Mouse (Mus musculus): Measurements from ENCODE around the gene Duox2. TPM values are rescaled to one million over a fixed set of nuclear protein-coding genes. Genes with fewer than 3 reads are reported as not detected.
"Not testable (repeated sequence)": the region's sequence is repeated elsewhere in the genome, so short reads cannot be mapped to it uniquely, and the experiment has no call there.

The Duox2 gene
- polyA plus RNA-seq, 1 experiment from 2014 or later = 0.07 TPM

GRCm38 (mm10) chr2:122330317-122330716, 32.1 kb upstream of the Duox2 start:
- ATAC-seq (ENCODE audit: insufficient number of reproducible peaks, insufficient read depth, low FRiP score, low read depth) = not testable (repeated sequence)

DNA sequence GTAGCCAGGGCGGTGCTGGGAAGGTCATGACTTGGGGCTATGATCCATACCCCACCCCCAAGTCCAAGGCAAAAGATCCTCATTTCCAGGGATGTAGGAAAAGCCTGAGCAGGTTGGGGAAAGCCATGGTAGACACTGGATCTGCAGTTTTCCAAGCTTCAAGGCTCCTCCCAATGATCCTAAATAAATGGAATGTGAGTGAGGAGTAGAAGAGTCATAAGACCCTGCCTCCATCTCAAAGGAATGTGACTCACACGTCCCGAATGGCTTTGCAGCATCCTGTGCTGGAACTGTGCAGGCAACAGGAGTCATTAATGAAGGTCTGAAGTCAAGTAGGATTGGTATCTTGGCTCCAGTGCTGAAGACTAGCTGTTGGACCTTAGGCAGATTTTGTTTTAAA, 29.7 kb upstream of the Duox2 start:
- WGBS = 35% methylated on average over 3 of the region's 3 CpGs
- Histone ChIP-seq H3K4me3 (ENCODE audit: control insufficient read depth in 1 of 2, insufficient read depth in 1 of 2, low read depth in 1 of 2, low read length in 2 of 2) (no peak overlapping the region), H3K4me2 (ENCODE audit: low read length) (no peak overlapping the region), H3K9me3 (ENCODE audit: control insufficient read depth, low read length) (no peaks in the 10 kb centered on the region), H3K36me3 (ENCODE audit: control insufficient read depth, insufficient read depth, low read length) (no peaks in the 10 kb centered on the region), H3K9ac (ENCODE audit: low read length) (no peak overlapping the region), H3K4me1 (ENCODE audit: control insufficient read depth in 2 of 2, insufficient read depth in 2 of 2, low read length in 2 of 2) (peaks cover 0 to 8% of the 10 kb centered on the region in 2 experiments; a peak in 1 of 4 replicates), H3K27ac (replicated peaks in 1 of 2; ENCODE audit: control insufficient read depth in 1 of 2, insufficient read depth in 1 of 2, low read depth in 2 of 2, low read length in 2 of 2) (no peak overlapping the region), H3K27me3 (ENCODE audit: control insufficient read depth, insufficient read depth, low read length) (no peaks in the 10 kb centered on the region)
- no peak for ATAC-seq (ENCODE audit: insufficient number of reproducible peaks, insufficient read depth, low FRiP score, low read depth)

More at GRCm38 (mm10) chr2:122330317-122330716, 32.1 kb upstream of the Duox2 start:
- H3K4me2 ChIP-seq (ENCODE audit: low read length); H3K27ac ChIP-seq (replicated peaks in 1 of 2; ENCODE audit: control insufficient read depth in 1 of 2, insufficient read depth in 1 of 2, low read depth in 2 of 2, low read length in 2 of 2); H3K9me3 ChIP-seq (ENCODE audit: control insufficient read depth, low read length); H3K9ac ChIP-seq (ENCODE audit: low read length); H3K4me3 ChIP-seq (ENCODE audit: control insufficient read depth in 1 of 2, insufficient read depth in 1 of 2, low read depth in 1 of 2, low read length in 2 of 2); H3K4me1 ChIP-seq (ENCODE audit: control insufficient read depth in 2 of 2, insufficient read depth in 2 of 2, low read length in 2 of 2); H3K27me3 ChIP-seq (ENCODE audit: control insufficient read depth, insufficient read depth, low read length); H3K36me3 ChIP-seq (ENCODE audit: control insufficient read depth, insufficient read depth, low read length): not testable (repeated sequence)
- WGBS = 84% methylated on average over 4 of the region's 6 CpGs

- no peak for ATAC-seq (ENCODE audit: insufficient number of reproducible peaks, insufficient read depth, low FRiP score, low read depth)
- Histone ChIP-seq H3K27ac (replicated peaks in 1 of 2; ENCODE audit: control insufficient read depth in 1 of 2, insufficient read depth in 1 of 2, low read depth in 2 of 2, low read length in 2 of 2) (no peak overlapping the region), H3K27me3 (ENCODE audit: control insufficient read depth, insufficient read depth, low read length) (no peaks in the 10 kb centered on the region), H3K9me3 (ENCODE audit: control insufficient read depth, low read length) (no peaks in the 10 kb centered on the region), H3K4me2 (ENCODE audit: low read length) (no peak overlapping the region), H3K4me1 (ENCODE audit: control insufficient read depth in 2 of 2, insufficient read depth in 2 of 2, low read length in 2 of 2) (peaks cover 0 to 8% of the 10 kb centered on the region in 2 experiments; a peak in 1 of 4 replicates), H3K4me3 (ENCODE audit: control insufficient read depth in 1 of 2, insufficient read depth in 1 of 2, low read depth in 1 of 2, low read length in 2 of 2) (no peak overlapping the region), H3K36me3 (ENCODE audit: control insufficient read depth, insufficient read depth, low read length) (no peaks in the 10 kb centered on the region), H3K9ac (ENCODE audit: low read length) (no peak overlapping the region)
- WGBS = 68% methylated on average over 2 of the region's 2 CpGs
These were observed 27.1 kb upstream of the Duox2 start for GRCm38 (mm10) chr2:122325361-122325760.

DNA sequence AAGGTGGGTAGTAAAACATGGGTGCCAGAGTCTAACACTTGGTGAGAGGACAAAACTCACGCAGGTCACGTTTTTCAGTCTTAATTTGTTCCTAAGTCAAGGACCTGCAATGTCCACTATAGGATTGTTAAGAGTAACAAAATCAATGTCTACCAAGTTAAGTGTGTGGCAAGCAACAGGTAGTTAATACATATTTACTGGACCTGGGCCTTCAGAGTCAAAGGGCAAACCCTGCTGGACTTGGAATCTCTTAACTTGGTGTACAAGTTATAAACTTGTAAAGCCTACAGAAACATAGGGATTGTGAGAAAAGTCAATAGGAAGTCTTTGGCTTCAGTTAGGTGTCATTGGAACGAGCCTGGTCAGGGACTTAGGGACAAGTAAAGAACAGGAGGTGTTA, 26.3 kb upstream of the Duox2 start:
- no peak overlapping the region for H3K9ac ChIP-seq (ENCODE audit: low read length)
- H3K9me3 ChIP-seq (ENCODE audit: control insufficient read depth, low read length) = no peaks in the 10 kb centered on the region
- WGBS = 73% methylated on average over 3 of the region's 3 CpGs
- H3K27me3 ChIP-seq (ENCODE audit: control insufficient read depth, insufficient read depth, low read length) = no peaks in the 10 kb centered on the region
- H3K36me3 ChIP-seq (ENCODE audit: control insufficient read depth, insufficient read depth, low read length) = no peaks in the 10 kb centered on the region
- H3K4me3 ChIP-seq (ENCODE audit: control insufficient read depth in 1 of 2, insufficient read depth in 1 of 2, low read depth in 1 of 2, low read length in 2 of 2) = no peak overlapping the region
- peaks cover 0 to 8% of the 10 kb centered on the region in 2 experiments; a peak in 1 of 4 replicates for H3K4me1 ChIP-seq (ENCODE audit: control insufficient read depth in 2 of 2, insufficient read depth in 2 of 2, low read length in 2 of 2)
- no peak for ATAC-seq (ENCODE audit: insufficient number of reproducible peaks, insufficient read depth, low FRiP score, low read depth)
- no peak overlapping the region for H3K27ac ChIP-seq (replicated peaks in 1 of 2; ENCODE audit: control insufficient read depth in 1 of 2, insufficient read depth in 1 of 2, low read depth in 2 of 2, low read length in 2 of 2)
- no peak overlapping the region for H3K4me2 ChIP-seq (ENCODE audit: low read length)

DNA sequence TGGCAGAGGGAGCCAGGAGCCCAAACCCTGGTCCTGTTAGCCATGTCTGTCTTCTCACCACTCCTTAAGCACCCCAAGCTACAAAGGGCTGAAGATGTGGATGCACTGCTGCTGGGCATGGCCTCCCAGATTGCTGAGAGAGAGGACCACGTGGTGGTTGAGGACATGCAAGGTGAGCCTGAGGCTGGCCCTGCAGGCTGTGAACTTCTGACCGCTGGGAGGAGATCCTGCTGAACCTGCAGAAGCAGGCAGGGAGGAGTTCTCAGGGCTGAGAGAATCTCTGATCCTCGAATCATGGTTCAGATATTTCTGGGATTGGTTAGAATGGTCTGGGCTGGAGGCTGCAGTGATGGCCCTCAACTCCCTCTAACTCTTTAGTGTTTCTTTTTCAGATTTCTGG, 25.7 kb upstream of the Duox2 start:
- WGBS = 42% methylated on average over 3 of the region's 3 CpGs
- ATAC-seq (ENCODE audit: insufficient number of reproducible peaks, insufficient read depth, low FRiP score, low read depth) = no peak

GRCm38 (mm10) chr2:122317384-122317783, 19.1 kb upstream of the Duox2 start:
- Histone ChIP-seq H3K9ac (ENCODE audit: low read length) (no peak overlapping the region), H3K4me2 (ENCODE audit: low read length) (no peak overlapping the region), H3K4me1 (ENCODE audit: control insufficient read depth in 2 of 2, insufficient read depth in 2 of 2, low read length in 2 of 2) (peaks cover 7 to 11% of the 10 kb centered on the region in 2 experiments; a peak in 3 of 4 replicates), H3K36me3 (ENCODE audit: control insufficient read depth, insufficient read depth, low read length) (no peaks in the 10 kb centered on the region), H3K4me3 (ENCODE audit: control insufficient read depth in 1 of 2, insufficient read depth in 1 of 2, low read depth in 1 of 2, low read length in 2 of 2) (no peak overlapping the region), H3K27me3 (ENCODE audit: control insufficient read depth, insufficient read depth, low read length) (peaks cover 51% of the 10 kb centered on the region), H3K27ac (replicated peaks in 1 of 2; ENCODE audit: control insufficient read depth in 1 of 2, insufficient read depth in 1 of 2, low read depth in 2 of 2, low read length in 2 of 2) (no peak overlapping the region), H3K9me3 (ENCODE audit: control insufficient read depth, low read length) (no peaks in the 10 kb centered on the region)
- ATAC-seq (ENCODE audit: insufficient number of reproducible peaks, insufficient read depth, low FRiP score, low read depth) = no peak
- WGBS = 49% methylated on average over 4 of the region's 4 CpGs

More for the DNA sequence above, 25.7 kb upstream of the Duox2 start:
- H3K27me3 ChIP-seq (ENCODE audit: control insufficient read depth, insufficient read depth, low read length) = no peaks in the 10 kb centered on the region
- no peak overlapping the region for H3K9ac ChIP-seq (ENCODE audit: low read length)
- H3K4me2 ChIP-seq (ENCODE audit: low read length) = no peak overlapping the region
- H3K4me3 ChIP-seq (ENCODE audit: control insufficient read depth in 1 of 2, insufficient read depth in 1 of 2, low read depth in 1 of 2, low read length in 2 of 2) = no peak overlapping the region
- no peaks in the 10 kb centered on the region for H3K9me3 ChIP-seq (ENCODE audit: control insufficient read depth, low read length)
- H3K36me3 ChIP-seq (ENCODE audit: control insufficient read depth, insufficient read depth, low read length) = no peaks in the 10 kb centered on the region
- H3K27ac ChIP-seq (replicated peaks in 1 of 2; ENCODE audit: control insufficient read depth in 1 of 2, insufficient read depth in 1 of 2, low read depth in 2 of 2, low read length in 2 of 2) = no peak overlapping the region
- H3K4me1 ChIP-seq (ENCODE audit: control insufficient read depth in 2 of 2, insufficient read depth in 2 of 2, low read length in 2 of 2) = peaks cover 0 to 8% of the 10 kb centered on the region in 2 experiments; a peak in 1 of 4 replicates

- peaks cover 71% of the 10 kb centered on the region for H3K27me3 ChIP-seq (ENCODE audit: control insufficient read depth, insufficient read depth, low read length)
- 85% methylated on average over 7 of the region's 7 CpGs for WGBS
- no peaks in the 10 kb centered on the region for H3K9me3 ChIP-seq (ENCODE audit: control insufficient read depth, low read length)
- no peaks in the 10 kb centered on the region for H3K36me3 ChIP-seq (ENCODE audit: control insufficient read depth, insufficient read depth, low read length)
- peaks cover 7 to 11% of the 10 kb centered on the region in 2 experiments; a peak in 3 of 4 replicates for H3K4me1 ChIP-seq (ENCODE audit: control insufficient read depth in 2 of 2, insufficient read depth in 2 of 2, low read length in 2 of 2)
- ATAC-seq (ENCODE audit: insufficient number of reproducible peaks, insufficient read depth, low FRiP score, low read depth) = no peak
- H3K9ac ChIP-seq (ENCODE audit: low read length) = no peak within 1 kb of the TSS
- no peak within 1 kb of the TSS for H3K4me2 ChIP-seq (ENCODE audit: low read length)
- no peak within 1 kb of the TSS for H3K27ac ChIP-seq (replicated peaks in 1 of 2; ENCODE audit: control insufficient read depth in 1 of 2, insufficient read depth in 1 of 2, low read depth in 2 of 2, low read length in 2 of 2)
- no peak within 1 kb of the TSS for H3K4me3 ChIP-seq (ENCODE audit: control insufficient read depth in 1 of 2, insufficient read depth in 1 of 2, low read depth in 1 of 2, low read length in 2 of 2)
These were observed 17.1 kb upstream of the Duox2 start, which contains the start of gene Duox1 for GRCm38 (mm10) chr2:122315372-122315771. Gene Duox1 (plus strand): TSS chr2:122315672.

GRCm38 (mm10) chr2:122313536-122313935, 15.3 kb upstream of the Duox2 start, which contains the start of gene Duoxa1:
Gene Duoxa1 (minus strand): TSS chr2:122313730.
- Histone ChIP-seq H3K9ac (ENCODE audit: low read length) (peak within 1 kb of the TSS; percentile 6; the same call in 1 of the 2 replicates), H3K27ac (replicated peaks in 1 of 2; ENCODE audit: control insufficient read depth in 1 of 2, insufficient read depth in 1 of 2, low read depth in 2 of 2, low read length in 2 of 2) (no peak within 1 kb of the TSS), H3K27me3 (ENCODE audit: control insufficient read depth, insufficient read depth, low read length) (peaks cover 83% of the 10 kb centered on the region), H3K9me3 (ENCODE audit: control insufficient read depth, low read length) (no peaks in the 10 kb centered on the region), H3K4me2 (ENCODE audit: low read length) (peak within 1 kb of the TSS; percentile 61), H3K4me3 (ENCODE audit: control insufficient read depth in 1 of 2, insufficient read depth in 1 of 2, low read depth in 1 of 2, low read length in 2 of 2) (peak within 1 kb of the TSS; percentile 21 to 30), H3K36me3 (ENCODE audit: control insufficient read depth, insufficient read depth, low read length) (no peaks in the 10 kb centered on the region), H3K4me1 (ENCODE audit: control insufficient read depth in 2 of 2, insufficient read depth in 2 of 2, low read length in 2 of 2) (peaks cover 7 to 11% of the 10 kb centered on the region in 2 experiments; a peak in 3 of 4 replicates)
- no peak for ATAC-seq (ENCODE audit: insufficient number of reproducible peaks, insufficient read depth, low FRiP score, low read depth)
- WGBS = 2% methylated on average over 24 of the region's 24 CpGs

Measured in heart, embryonic 14.5 days (tissue).